Mouse (Mus musculus): ENCODE results near the gene Sytl3. TPM values are rescaled to one million over a fixed set of nuclear protein-coding genes. Genes with fewer than 3 reads are reported as not detected.
"Not testable (repeated sequence)": the region's sequence is repeated elsewhere in the genome, so short reads cannot be mapped to it uniquely, and the experiment has no call there.

The Sytl3 gene
- total and polyA plus RNA-seq, 3 experiments: 27.6 to 73.2 (median 59.3) TPM

- H3K4me2 ChIP-seq (ENCODE audit: insufficient read depth, low read depth, poor library complexity, severe bottlenecking): peak overlapping the region; percentile 24; the same call in 1 of the 2 replicates
- in situ Hi-C loops (cut with MboI; ENCODE audit: low pct_ligation_motif_present, low pct_unique_long_range_greater_than_20kb, low sequenced_read_pairs); H3K27me3 ChIP-seq (replicated peaks); H3K36me3 ChIP-seq (replicated peaks in 1 of 2; ENCODE audit: control insufficient read depth in 1 of 2, insufficient read depth in 1 of 2, low read length in 1 of 2); H3K4me1 ChIP-seq (ENCODE audit: control insufficient read depth in 1 of 2, insufficient read depth in 2 of 2); dilution Hi-C loops (cut with MboI; ENCODE audit: extremely low pct_ligation_motif_present, extremely low pct_unique_long_range_greater_than_20kb, low sequenced_read_pairs); H3K9me3 ChIP-seq (replicated peaks; ENCODE audit: low read length): not testable (repeated sequence)
- peak; percentile 44 for DNase-seq (ENCODE audit: extremely low read depth)
- peak overlapping the region in 2 of 3 experiments; percentile 29 to 44 for H3K4me3 ChIP-seq (replicated peaks in 1 of 3; ENCODE audit: low read depth in 2 of 3, low read length in 2 of 3, poor library complexity in 1 of 3)
- H3K9ac ChIP-seq (ENCODE audit: insufficient read depth, low read depth): peak overlapping the region; percentile 7; the same call in 1 of the 2 replicates
- TF ChIP-seq SIN3A (IDR thresholded peaks at IDR 0.05; ENCODE audit: low read length): peak; percentile 74
- 0 out of 2 replicates have a peak, but pooled peaks have one; percentile 31 for TF ChIP-seq MXI1 (IDR thresholded peaks at IDR 0.05; ENCODE audit: low read depth, low read length)
- TF ChIP-seq ETS1 (conservative IDR thresholded peaks at IDR 0.05; ENCODE audit: low read depth, low read length): peak; percentile 52
- TF ChIP-seq ZNF384 (IDR thresholded peaks at IDR 0.05; ENCODE audit: low read depth, low read length): peak; percentile 77
- peaks cover 14% of the 10 kb centered on the region for H3K79me2 ChIP-seq (replicated peaks; ENCODE audit: control insufficient read depth, extremely low read depth, insufficient read depth, poor library complexity, severe bottlenecking)
- H3K27ac ChIP-seq (ENCODE audit: insufficient read depth, low read depth): peak overlapping the region; percentile 58
These were observed 2.4 kb downstream of the Sytl3 start for GRCm38 (mm10) chr17:6661093-6661816.

DNA sequence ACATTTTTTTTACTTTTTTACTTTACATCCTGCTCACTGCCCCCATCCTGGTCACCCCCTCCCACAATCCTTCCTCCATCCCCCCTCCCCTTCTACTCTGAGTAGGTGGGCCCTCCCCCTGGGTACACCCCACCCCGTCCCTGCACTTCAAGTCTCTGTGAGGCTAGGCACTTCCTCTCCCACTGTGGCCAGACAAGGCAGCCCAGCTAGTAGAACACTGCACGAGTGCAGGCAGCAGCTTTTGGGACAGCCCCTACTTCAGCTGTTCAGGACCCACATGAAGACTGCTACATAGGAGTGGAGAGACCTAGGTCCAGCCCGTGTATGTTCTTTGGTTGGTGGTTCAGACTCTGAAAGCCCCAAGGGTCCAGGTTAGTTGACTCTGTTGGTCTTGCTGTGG lies 3.9 kb downstream of the Sytl3 start:
- dilution Hi-C loops (cut with MboI; ENCODE audit: extremely low pct_ligation_motif_present, extremely low pct_unique_long_range_greater_than_20kb, low sequenced_read_pairs); H3K27me3 ChIP-seq (replicated peaks); H3K4me1 ChIP-seq (ENCODE audit: control insufficient read depth in 1 of 2, insufficient read depth in 2 of 2); H3K4me2 ChIP-seq (ENCODE audit: insufficient read depth, low read depth, poor library complexity, severe bottlenecking); H3K9me3 ChIP-seq (replicated peaks; ENCODE audit: low read length); H3K9ac ChIP-seq (ENCODE audit: insufficient read depth, low read depth); in situ Hi-C loops (cut with MboI; ENCODE audit: low pct_ligation_motif_present, low pct_unique_long_range_greater_than_20kb, low sequenced_read_pairs); H3K4me3 ChIP-seq (replicated peaks in 1 of 3; ENCODE audit: low read depth in 2 of 3, low read length in 2 of 3, poor library complexity in 1 of 3); H3K36me3 ChIP-seq (replicated peaks in 1 of 2; ENCODE audit: control insufficient read depth in 1 of 2, insufficient read depth in 1 of 2, low read length in 1 of 2): not testable (repeated sequence)
- Histone ChIP-seq H3K27ac (ENCODE audit: insufficient read depth, low read depth) (0 out of 2 replicates have a peak overlapping the region, but pooled peaks have one; percentile 42), H3K79me2 (replicated peaks; ENCODE audit: control insufficient read depth, extremely low read depth, insufficient read depth, poor library complexity, severe bottlenecking) (peaks cover 14% of the 10 kb centered on the region)
- TF ChIP-seq ELF1 (IDR thresholded peaks at IDR 0.05; ENCODE audit: low read depth, low read length) (peak; percentile 49), MXI1 (IDR thresholded peaks at IDR 0.05; ENCODE audit: low read depth, low read length) (peak; percentile 35; the same call in 1 of the 2 replicates), BHLHE40 (IDR thresholded peaks at IDR 0.05; ENCODE audit: low read depth, low read length) (peak; percentile 67), EP300 (IDR thresholded peaks at IDR 0.05; ENCODE audit: low read length) (peak; percentile 12; the same call in 1 of the 2 replicates), ETS1 (conservative IDR thresholded peaks at IDR 0.05; ENCODE audit: low read depth, low read length) (peak; percentile 76), IRF4 (IDR thresholded peaks at IDR 0.05; ENCODE audit: low read depth, low read length) (0 out of 2 replicates have a peak, but pooled peaks have one; percentile 20), POLR2A (IDR thresholded peaks at IDR 0.05; ENCODE audit: low read depth, low read length) (0 out of 2 replicates have a peak, but pooled peaks have one; percentile 22), SIN3A (IDR thresholded peaks at IDR 0.05; ENCODE audit: low read length) (peak; percentile 66; the same call in 1 of the 2 replicates), MAZ (IDR thresholded peaks at IDR 0.05; ENCODE audit: low read depth, low read length) (0 out of 2 replicates have a peak, but pooled peaks have one; percentile 61)
- DNase-seq (ENCODE audit: extremely low read depth): peak; percentile 58

GRCm38 (mm10) chr17:6665389-6665788 lies 6.5 kb downstream of the Sytl3 start:
- H3K79me2 ChIP-seq (replicated peaks; ENCODE audit: control insufficient read depth, extremely low read depth, insufficient read depth, poor library complexity, severe bottlenecking): peaks cover 13% of the 10 kb centered on the region
- H3K9me3 ChIP-seq (replicated peaks; ENCODE audit: low read length); H3K27me3 ChIP-seq (replicated peaks); H3K27ac ChIP-seq (ENCODE audit: insufficient read depth, low read depth); H3K36me3 ChIP-seq (replicated peaks in 1 of 2; ENCODE audit: control insufficient read depth in 1 of 2, insufficient read depth in 1 of 2, low read length in 1 of 2); dilution Hi-C loops (cut with MboI; ENCODE audit: extremely low pct_ligation_motif_present, extremely low pct_unique_long_range_greater_than_20kb, low sequenced_read_pairs); H3K4me2 ChIP-seq (ENCODE audit: insufficient read depth, low read depth, poor library complexity, severe bottlenecking); H3K9ac ChIP-seq (ENCODE audit: insufficient read depth, low read depth); H3K4me3 ChIP-seq (replicated peaks in 1 of 3; ENCODE audit: low read depth in 2 of 3, low read length in 2 of 3, poor library complexity in 1 of 3); DNase-seq (ENCODE audit: extremely low read depth); H3K4me1 ChIP-seq (ENCODE audit: control insufficient read depth in 1 of 2, insufficient read depth in 2 of 2); in situ Hi-C loops (cut with MboI; ENCODE audit: low pct_ligation_motif_present, low pct_unique_long_range_greater_than_20kb, low sequenced_read_pairs): not testable (repeated sequence)

DNA sequence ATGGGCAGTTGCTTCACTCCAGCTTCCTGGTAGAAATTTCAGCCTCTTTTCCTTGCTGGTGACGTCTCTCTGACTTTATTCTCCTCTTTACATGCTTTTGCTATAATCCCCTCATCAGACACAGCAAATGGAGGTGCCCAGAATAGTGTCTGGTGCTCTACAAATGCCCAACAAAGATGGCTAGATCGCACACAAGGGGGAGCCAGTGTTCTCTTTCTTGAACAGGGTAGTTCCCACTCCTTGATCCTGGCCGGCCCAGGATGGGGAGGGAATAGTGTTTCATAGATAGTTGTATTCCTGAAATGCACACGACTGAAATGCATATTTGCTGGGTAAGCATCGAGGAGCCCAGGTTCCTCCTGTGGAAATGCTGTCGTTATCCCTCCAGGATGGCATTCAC lies 9.6 kb downstream of the Sytl3 start:
- H3K36me3 ChIP-seq (replicated peaks in 1 of 2; ENCODE audit: control insufficient read depth in 1 of 2, insufficient read depth in 1 of 2, low read length in 1 of 2); DNase-seq (ENCODE audit: extremely low read depth); H3K27ac ChIP-seq (ENCODE audit: insufficient read depth, low read depth); H3K27me3 ChIP-seq (replicated peaks); H3K9me3 ChIP-seq (replicated peaks; ENCODE audit: low read length); H3K79me2 ChIP-seq (replicated peaks; ENCODE audit: control insufficient read depth, extremely low read depth, insufficient read depth, poor library complexity, severe bottlenecking); dilution Hi-C loops (cut with MboI; ENCODE audit: extremely low pct_ligation_motif_present, extremely low pct_unique_long_range_greater_than_20kb, low sequenced_read_pairs); H3K4me1 ChIP-seq (ENCODE audit: control insufficient read depth in 1 of 2, insufficient read depth in 2 of 2); H3K9ac ChIP-seq (ENCODE audit: insufficient read depth, low read depth); in situ Hi-C loops (cut with MboI; ENCODE audit: low pct_ligation_motif_present, low pct_unique_long_range_greater_than_20kb, low sequenced_read_pairs); H3K4me2 ChIP-seq (ENCODE audit: insufficient read depth, low read depth, poor library complexity, severe bottlenecking); H3K4me3 ChIP-seq (replicated peaks in 1 of 3; ENCODE audit: low read depth in 2 of 3, low read length in 2 of 3, poor library complexity in 1 of 3): not testable (repeated sequence)

- H3K27ac ChIP-seq (ENCODE audit: insufficient read depth, low read depth); H3K4me3 ChIP-seq (replicated peaks in 1 of 3; ENCODE audit: low read depth in 2 of 3, low read length in 2 of 3, poor library complexity in 1 of 3); H3K9ac ChIP-seq (ENCODE audit: insufficient read depth, low read depth); H3K4me2 ChIP-seq (ENCODE audit: insufficient read depth, low read depth, poor library complexity, severe bottlenecking); H3K36me3 ChIP-seq (replicated peaks in 1 of 2; ENCODE audit: control insufficient read depth in 1 of 2, insufficient read depth in 1 of 2, low read length in 1 of 2); dilution Hi-C loops (cut with MboI; ENCODE audit: extremely low pct_ligation_motif_present, extremely low pct_unique_long_range_greater_than_20kb, low sequenced_read_pairs); H3K27me3 ChIP-seq (replicated peaks); H3K9me3 ChIP-seq (replicated peaks; ENCODE audit: low read length); H3K79me2 ChIP-seq (replicated peaks; ENCODE audit: control insufficient read depth, extremely low read depth, insufficient read depth, poor library complexity, severe bottlenecking); in situ Hi-C loops (cut with MboI; ENCODE audit: low pct_ligation_motif_present, low pct_unique_long_range_greater_than_20kb, low sequenced_read_pairs); DNase-seq (ENCODE audit: extremely low read depth); H3K4me1 ChIP-seq (ENCODE audit: control insufficient read depth in 1 of 2, insufficient read depth in 2 of 2): not testable (repeated sequence)
These were observed 15.4 kb downstream of the Sytl3 start for GRCm38 (mm10) chr17:6674297-6674696.

Data from CH12.LX (cell line).